Mouse (Mus musculus): ENCODE data around the gene Wdr41. TPM values are rescaled to one million over a fixed set of nuclear protein-coding genes. Genes with fewer than 3 reads are reported as not detected.

Gene Wdr41
- polyA plus RNA-seq, 1 experiment from 2014 or later: 26.3 TPM

DNA sequence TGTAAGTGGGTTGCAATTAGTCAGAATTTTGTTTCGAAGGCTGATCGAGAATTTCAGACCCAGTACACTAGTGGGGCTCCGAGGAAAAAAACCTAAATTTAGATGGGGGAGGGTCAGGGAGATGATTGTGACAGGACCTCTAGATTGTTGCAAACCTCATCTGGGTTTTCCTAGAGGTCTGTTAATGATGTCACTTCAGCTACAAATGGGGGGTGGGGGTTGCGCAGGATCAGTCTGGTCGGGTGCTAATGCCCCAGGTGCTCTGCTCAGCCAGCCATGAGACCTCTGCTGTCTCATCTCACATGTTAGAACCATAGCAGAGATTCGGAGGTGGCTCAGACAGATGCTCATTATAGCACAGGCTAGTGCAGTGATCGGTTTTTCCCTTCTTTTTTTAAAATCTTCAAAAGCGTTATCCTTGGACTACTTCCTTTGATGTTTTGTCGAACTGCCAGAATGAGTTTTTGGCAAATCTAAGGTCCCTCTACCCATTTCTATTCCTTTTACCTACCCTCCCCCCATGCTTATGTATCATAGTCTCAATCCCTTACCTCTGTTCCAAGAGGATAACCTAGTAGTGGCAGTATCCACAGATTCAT lies 64.1 kb downstream of the Wdr41 start:
- Histone ChIP-seq H3K4me1 (no peaks in the 10 kb centered on the region), H3K27ac (no peak overlapping the region), H3K9me3 (no peaks in the 10 kb centered on the region), H3K4me2 (no peak overlapping the region), H3K36me3 (no peaks in the 10 kb centered on the region), H3K9ac (no peak overlapping the region), H3K27me3 (no peaks in the 10 kb centered on the region), H3K4me3 (no peak overlapping the region)
- 76% methylated on average over 9 of the region's 9 CpGs for WGBS
- ATAC-seq (ENCODE audit: insufficient number of reproducible peaks, insufficient read depth, low FRiP score, low TSS enrichment, low read depth): no peak

DNA sequence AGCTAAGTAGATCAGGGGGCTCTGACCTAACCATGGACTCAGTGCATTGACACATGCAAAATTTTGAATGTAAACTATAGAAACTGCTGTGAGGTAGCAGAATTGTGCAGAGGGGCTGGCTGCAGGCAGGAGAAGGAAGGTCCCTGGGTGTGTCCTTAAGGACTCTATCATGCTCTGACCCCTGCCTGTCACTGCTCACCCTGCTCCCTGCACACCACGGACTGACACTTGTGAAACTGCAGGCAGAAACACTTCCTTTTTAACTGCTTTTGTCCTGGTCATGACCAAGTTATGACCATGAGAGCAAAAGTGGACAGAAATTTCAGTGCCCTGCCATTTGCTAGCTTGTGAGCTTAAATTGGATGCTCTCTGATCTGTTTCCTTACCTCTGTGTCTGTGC lies 68.0 kb downstream of the Wdr41 start:
- no peak for ATAC-seq (ENCODE audit: insufficient number of reproducible peaks, insufficient read depth, low FRiP score, low TSS enrichment, low read depth)
- no peak overlapping the region for H3K27ac ChIP-seq
- no peaks in the 10 kb centered on the region for H3K9me3 ChIP-seq
- H3K4me1 ChIP-seq: 0 out of 2 replicates have a peak, but pooled peaks cover 4% of the 10 kb centered on the region
- no peak overlapping the region for H3K4me2 ChIP-seq
- no peaks in the 10 kb centered on the region for H3K27me3 ChIP-seq
- no peak overlapping the region for H3K9ac ChIP-seq
- H3K4me3 ChIP-seq: no peak overlapping the region
- WGBS: 22% methylated on average over 1 of the region's 1 CpGs
- H3K36me3 ChIP-seq: no peaks in the 10 kb centered on the region

DNA sequence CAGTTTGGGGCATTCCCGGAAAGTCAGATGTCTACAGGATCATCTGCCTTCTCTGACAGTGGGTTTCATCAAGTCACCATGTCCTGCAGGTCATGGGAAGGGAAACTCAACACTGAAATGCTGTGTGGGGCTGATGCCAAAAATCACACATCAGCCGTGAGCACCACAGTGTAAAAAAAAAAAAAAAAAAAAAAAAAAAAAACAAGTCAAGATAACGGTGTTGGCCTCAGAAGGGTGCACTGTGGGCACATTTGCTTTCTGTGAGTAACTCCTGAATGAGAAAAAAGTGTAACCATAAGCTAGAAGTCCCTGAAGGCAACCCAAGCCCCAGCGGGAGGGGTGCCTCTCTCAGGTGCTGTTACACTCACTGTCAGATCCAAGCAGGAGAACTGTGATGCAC lies 74.3 kb downstream of the Wdr41 start:
- H3K27me3 ChIP-seq: no peaks in the 10 kb centered on the region
- H3K9ac ChIP-seq: no peak overlapping the region
- 80% methylated on average over 4 of the region's 4 CpGs for WGBS
- no peak overlapping the region for H3K27ac ChIP-seq
- H3K9me3 ChIP-seq: no peaks in the 10 kb centered on the region
- ATAC-seq (ENCODE audit: insufficient number of reproducible peaks, insufficient read depth, low FRiP score, low TSS enrichment, low read depth): no peak
- no peak overlapping the region for H3K4me2 ChIP-seq
- no peak overlapping the region for H3K4me3 ChIP-seq
- 0 out of 2 replicates have a peak, but pooled peaks cover 4% of the 10 kb centered on the region for H3K4me1 ChIP-seq
- H3K36me3 ChIP-seq: no peaks in the 10 kb centered on the region

DNA sequence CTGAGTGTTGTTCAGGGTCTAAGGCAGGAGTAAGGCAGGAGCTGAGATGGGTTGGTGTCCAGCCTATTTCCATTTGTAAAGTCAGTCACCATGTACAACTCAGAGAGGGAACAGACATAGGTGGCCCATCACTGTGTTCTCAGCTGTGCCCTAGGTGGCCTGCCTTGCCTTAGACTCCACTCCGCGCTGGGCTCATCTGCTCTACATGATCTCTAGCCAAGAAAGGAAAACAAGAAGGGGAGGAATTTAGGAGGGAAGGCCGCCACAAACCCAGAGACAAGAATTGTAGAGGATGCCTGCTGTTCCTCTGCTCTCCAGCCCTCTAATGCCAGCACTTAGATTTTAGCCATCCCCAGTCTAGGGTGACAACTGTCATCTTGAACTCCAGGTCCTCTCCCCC lies 76.3 kb downstream of the Wdr41 start:
- 88% methylated on average over 3 of the region's 3 CpGs for WGBS
- Histone ChIP-seq H3K9me3 (no peaks in the 10 kb centered on the region), H3K27me3 (no peaks in the 10 kb centered on the region), H3K4me2 (no peak overlapping the region), H3K9ac (no peak overlapping the region), H3K27ac (no peak overlapping the region), H3K36me3 (no peaks in the 10 kb centered on the region), H3K4me1 (peaks cover 8% of the 10 kb centered on the region), H3K4me3 (no peak overlapping the region)
- no peak for ATAC-seq (ENCODE audit: insufficient number of reproducible peaks, insufficient read depth, low FRiP score, low TSS enrichment, low read depth)

DNA sequence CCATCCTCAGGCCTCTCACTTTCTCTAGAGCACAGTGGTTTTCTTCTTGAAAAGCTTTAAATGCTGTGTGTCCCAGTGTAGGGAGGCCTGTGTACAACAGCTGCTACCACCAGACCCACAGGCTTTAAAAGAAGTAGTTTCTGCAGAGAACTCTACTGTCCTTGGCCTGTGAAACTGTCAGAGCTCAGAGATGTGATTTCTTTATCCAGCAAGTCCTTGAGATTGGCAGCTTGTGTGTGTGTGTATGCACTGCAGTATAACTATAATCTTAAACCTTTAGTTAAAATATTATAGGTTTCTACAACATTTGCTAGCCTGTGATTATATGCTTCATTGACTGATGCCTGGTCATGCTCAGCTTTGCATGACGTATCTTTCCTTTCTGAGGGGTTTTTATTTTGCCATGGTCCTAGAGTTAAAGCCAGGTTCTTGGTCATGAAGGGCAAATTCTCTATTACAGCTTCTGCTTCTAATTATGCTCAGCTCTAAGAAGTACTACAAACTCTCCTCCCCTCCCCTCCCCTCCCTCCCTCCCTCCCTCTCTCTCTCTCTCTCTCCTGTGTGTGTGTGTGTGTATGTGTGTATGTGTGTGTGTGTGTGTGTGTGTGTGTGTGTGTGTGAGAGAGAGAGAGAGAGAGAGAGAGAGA lies 79.7 kb downstream of the Wdr41 start:
- Histone ChIP-seq H3K9ac (no peak overlapping the region), H3K9me3 (no peaks in the 10 kb centered on the region), H3K27ac (peak overlapping the region; percentile 39; the same call in 1 of the 2 replicates), H3K27me3 (no peaks in the 10 kb centered on the region), H3K4me1 (peaks cover 8% of the 10 kb centered on the region), H3K36me3 (no peaks in the 10 kb centered on the region), H3K4me2 (no peak overlapping the region), H3K4me3 (no peak overlapping the region)
- ATAC-seq (ENCODE audit: insufficient number of reproducible peaks, insufficient read depth, low FRiP score, low TSS enrichment, low read depth): 0 out of 2 replicates have a peak, but pooled peaks have one; percentile 10
- 30% methylated on average over 1 of the region's 1 CpGs for WGBS

DNA sequence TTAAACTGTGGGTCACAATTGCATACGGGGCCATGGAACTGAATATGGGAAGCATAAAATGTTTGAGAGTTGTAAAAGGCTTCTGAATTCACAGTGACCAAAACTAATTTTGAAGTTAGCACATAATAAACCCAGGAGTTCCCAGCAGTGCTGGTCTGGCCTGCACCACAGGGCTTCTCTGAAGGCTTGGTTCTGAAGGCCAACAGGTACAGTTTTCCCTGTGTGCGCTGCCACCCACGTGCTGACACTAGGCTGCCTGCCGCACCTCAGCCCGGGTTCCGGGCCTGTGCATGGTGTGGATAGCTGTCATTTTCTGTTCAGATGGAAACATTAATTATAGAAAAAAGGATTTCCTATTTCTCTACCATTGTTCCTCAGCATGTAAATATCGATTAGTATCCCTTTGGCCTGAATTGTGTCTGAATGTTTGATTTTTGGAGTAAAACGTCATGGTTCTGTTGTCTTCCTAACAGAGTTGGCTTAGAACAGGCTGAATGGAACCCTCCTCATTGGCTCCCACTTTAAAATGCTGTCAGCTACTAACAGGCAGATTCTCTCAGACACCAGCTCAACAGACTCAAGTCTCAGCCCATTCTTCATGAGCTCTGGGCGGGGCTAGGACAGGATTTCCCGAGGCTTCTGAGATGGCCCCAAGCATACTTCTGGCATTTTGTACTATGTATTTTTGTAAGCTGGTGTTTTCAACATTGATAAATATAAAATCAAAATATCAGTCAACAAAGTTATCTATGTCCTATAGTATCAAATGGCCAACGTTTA lies 80.5 kb downstream of the Wdr41 start:
- Histone ChIP-seq H3K4me1 (peaks cover 8% of the 10 kb centered on the region), H3K27ac (0 out of 2 replicates have a peak overlapping the region, but pooled peaks have one; percentile 39), H3K27me3 (no peaks in the 10 kb centered on the region), H3K9ac (no peak overlapping the region), H3K9me3 (no peaks in the 10 kb centered on the region), H3K4me3 (no peak overlapping the region), H3K36me3 (no peaks in the 10 kb centered on the region), H3K4me2 (no peak overlapping the region)
- 75% methylated on average over 11 of the region's 11 CpGs for WGBS
- ATAC-seq (ENCODE audit: insufficient number of reproducible peaks, insufficient read depth, low FRiP score, low TSS enrichment, low read depth): no peak

DNA sequence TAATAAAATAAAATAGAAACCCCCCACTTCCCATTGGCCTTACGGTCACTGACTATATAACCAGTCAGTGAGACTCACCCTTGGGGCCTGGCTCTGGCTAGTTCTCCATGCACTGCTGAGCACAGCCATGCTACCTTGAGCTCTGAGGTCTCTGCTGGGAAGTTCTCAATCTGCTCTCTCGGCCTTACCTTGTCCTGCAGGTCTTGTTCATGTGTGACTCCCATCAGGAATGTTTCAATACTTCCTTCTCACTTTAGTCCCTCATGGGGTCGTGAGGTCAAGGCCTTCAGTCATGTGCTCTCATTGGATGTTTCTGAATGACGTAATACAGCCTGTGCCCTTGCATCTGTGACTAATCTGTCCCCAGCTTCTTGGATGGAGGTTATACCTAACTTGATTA lies 82.7 kb downstream of the Wdr41 start:
- no peak overlapping the region for H3K4me2 ChIP-seq
- H3K27ac ChIP-seq: no peak overlapping the region
- ATAC-seq (ENCODE audit: insufficient number of reproducible peaks, insufficient read depth, low FRiP score, low TSS enrichment, low read depth): no peak
- peaks cover 8% of the 10 kb centered on the region for H3K4me1 ChIP-seq
- H3K9ac ChIP-seq: no peak overlapping the region
- H3K27me3 ChIP-seq: no peaks in the 10 kb centered on the region
- H3K9me3 ChIP-seq: no peaks in the 10 kb centered on the region
- H3K36me3 ChIP-seq: no peaks in the 10 kb centered on the region
- H3K4me3 ChIP-seq: no peak overlapping the region
- WGBS: 58% methylated on average over 4 of the region's 4 CpGs

DNA sequence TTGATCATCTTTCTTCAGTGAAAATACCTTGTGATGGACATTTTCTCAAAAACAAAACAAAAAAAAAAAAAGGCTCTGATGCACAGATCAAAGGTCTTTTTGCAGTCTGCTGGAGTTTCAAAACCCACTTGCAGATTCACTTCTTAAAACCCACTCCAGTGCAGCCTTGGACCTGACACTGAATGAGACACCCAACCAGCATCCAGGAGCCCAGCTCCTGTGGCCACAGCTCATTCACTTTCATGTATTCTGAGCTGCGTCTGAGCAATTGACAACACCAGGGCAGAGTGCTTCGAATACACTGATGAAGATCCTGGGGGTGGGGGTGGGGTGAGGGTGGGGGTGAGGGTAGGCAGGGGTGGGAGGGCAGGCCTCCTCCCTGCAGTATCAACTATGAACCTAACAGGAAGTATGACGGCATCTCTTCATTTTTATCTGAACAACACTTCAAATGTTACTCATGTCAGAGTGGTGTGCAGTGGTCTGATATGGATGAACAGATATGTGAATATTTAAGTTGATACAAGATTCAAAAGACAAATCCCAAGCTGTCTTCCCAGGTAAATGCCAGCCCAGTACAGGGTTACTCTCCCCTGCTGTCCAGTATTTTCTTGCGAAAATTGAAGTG lies 87.4 kb downstream of the Wdr41 start:
- WGBS: 70% methylated on average over 4 of the region's 4 CpGs

DNA sequence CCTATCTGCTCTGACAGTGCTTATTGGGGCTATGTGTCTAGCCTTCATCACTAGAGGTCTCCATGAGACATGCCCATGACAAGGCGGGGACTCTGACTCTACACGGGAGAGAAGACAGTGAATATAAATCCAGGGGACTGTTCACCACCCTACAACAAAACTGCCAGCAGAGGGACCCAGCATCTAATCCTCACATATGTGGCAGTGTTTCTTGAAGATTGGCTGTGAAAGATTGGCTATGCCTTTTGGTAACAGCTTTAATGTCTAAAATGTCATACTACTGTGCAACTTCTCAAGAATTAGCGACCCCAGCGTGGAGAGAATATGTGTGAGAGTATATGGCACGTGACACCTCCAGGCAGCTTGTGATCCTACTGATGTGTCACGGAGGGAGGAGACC lies 91.7 kb downstream of the Wdr41 start:
- Histone ChIP-seq H3K27ac (no peak overlapping the region), H3K27me3 (no peaks in the 10 kb centered on the region), H3K9ac (no peak overlapping the region), H3K9me3 (no peaks in the 10 kb centered on the region), H3K4me3 (no peak overlapping the region), H3K36me3 (no peaks in the 10 kb centered on the region), H3K4me2 (no peak overlapping the region), H3K4me1 (no peaks in the 10 kb centered on the region)
- no peak for ATAC-seq (ENCODE audit: insufficient number of reproducible peaks, insufficient read depth, low FRiP score, low TSS enrichment, low read depth)
- WGBS: 66% methylated on average over 6 of the region's 6 CpGs

More for the DNA sequence above, 87.4 kb downstream of the Wdr41 start:
- no peaks in the 10 kb centered on the region for H3K36me3 ChIP-seq
- no peak for ATAC-seq (ENCODE audit: insufficient number of reproducible peaks, insufficient read depth, low FRiP score, low TSS enrichment, low read depth)
- no peaks in the 10 kb centered on the region for H3K27me3 ChIP-seq
- no peak overlapping the region for H3K4me3 ChIP-seq
- no peak overlapping the region for H3K9ac ChIP-seq
- no peak overlapping the region for H3K27ac ChIP-seq
- no peaks in the 10 kb centered on the region for H3K9me3 ChIP-seq
- H3K4me2 ChIP-seq: no peak overlapping the region
- H3K4me1 ChIP-seq: no peaks in the 10 kb centered on the region

DNA sequence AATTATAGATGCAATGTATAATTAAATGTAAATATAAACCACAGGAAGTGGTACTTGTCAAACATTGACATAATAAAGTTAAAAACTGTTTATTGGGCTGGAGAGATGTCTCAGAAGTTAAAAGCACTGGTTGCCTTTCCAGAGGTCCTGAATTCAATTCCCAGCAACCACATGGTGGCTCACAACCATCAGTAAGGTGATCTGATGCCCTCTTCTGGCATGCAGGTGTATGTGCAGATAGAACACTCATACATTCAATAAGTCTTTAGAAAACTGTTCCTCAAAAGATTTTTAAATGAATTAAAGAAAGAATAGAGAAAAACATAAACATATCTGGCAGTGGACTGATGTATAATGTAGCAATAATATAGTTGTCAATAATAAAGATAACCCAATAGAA lies 94.1 kb downstream of the Wdr41 start:
- ATAC-seq (ENCODE audit: insufficient number of reproducible peaks, insufficient read depth, low FRiP score, low TSS enrichment, low read depth): no peak
- no peaks in the 10 kb centered on the region for H3K27me3 ChIP-seq
- H3K9ac ChIP-seq: no peak overlapping the region

More for the DNA sequence above, 94.1 kb downstream of the Wdr41 start:
- Histone ChIP-seq H3K36me3 (no peaks in the 10 kb centered on the region), H3K9me3 (no peaks in the 10 kb centered on the region), H3K4me3 (no peak overlapping the region), H3K27ac (no peak overlapping the region), H3K4me2 (no peak overlapping the region), H3K4me1 (0 out of 2 replicates have a peak, but pooled peaks cover 3% of the 10 kb centered on the region)

All from embryonic facial prominence, embryonic 13.5 days (tissue).